Mouse (Mus musculus) liver, postnatal 0 days (tissue): ENCODE results near the gene Tmsb4x.

Experiments used
- CTCF ChIP-seq: sonication (generic); IDR thresholded peaks from 2 replicates; pipeline ENCODE4 v1.5.1; 2016; ENCODE audit warnings: antibody characterized with exemption, low read depth
- EP300 ChIP-seq: IDR thresholded peaks from 2 replicates; pipeline ENCODE4 v1.6.1; 2016; ENCODE audit warnings: antibody characterized with exemption, low read depth, mild to moderate bottlenecking

DNA sequence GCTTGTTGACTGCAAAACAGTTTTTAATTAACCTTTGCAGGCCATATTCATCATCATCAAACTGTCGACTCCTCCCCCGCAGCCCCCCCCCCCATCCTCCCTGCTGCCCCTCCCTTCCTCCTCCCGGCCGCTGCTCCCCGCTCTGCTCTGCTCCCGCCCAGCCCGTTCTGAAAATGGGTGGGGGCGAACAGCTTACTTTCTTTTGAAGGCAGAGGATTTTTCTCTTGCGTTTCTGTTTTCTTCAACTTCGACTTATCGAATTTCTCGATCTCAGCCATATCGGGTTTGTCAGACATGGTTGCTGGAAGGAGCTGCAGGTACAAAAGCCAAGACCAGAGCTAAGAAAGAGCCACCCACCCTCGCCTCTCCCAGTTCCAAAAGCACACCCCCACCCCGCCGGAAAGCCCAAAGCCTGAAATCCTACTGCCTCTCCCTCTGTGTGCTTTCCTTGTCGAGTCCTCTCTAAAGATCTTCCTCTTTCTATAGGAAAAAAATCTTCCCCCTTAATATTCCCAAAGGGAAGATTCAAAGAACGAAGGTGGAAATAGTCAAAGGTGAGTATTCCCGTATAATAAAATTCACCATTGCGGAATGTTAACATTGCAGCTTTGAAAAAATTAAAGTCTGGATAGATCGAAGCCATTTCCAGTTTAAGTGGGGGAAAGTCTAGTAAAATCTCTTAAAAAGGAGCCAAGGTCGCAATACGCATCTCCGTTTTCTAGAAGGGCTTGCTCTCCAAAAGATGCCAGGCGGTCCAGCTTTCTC lies 1.2 kb downstream of the Tmsb4x start:
- TF ChIP-seq EP300 (no peak), CTCF (no peak)
